Mouse (Mus musculus) small intestine, adult 2 months (tissue): Measurements from ENCODE around the gene Lrsam1. TPM values are rescaled to one million over a fixed set of nuclear protein-coding genes. Genes with fewer than 3 reads are reported as not detected.

ENCODE experiments used
- H3K27ac ChIP-seq: fragments of 200-500 bp; 2 replicates; pipeline ENCODE4 v1.5.1; 2012; ENCODE audit warnings: low read depth, low read length, control low read depth, inconsistent platforms; ENCODE audit not compliant: insufficient read depth
- H3K27me3 ChIP-seq: fragments of 200-500 bp; 2 replicates; pipeline ENCODE4 v1.6.1; 2012; ENCODE audit warnings: mild to moderate bottlenecking, moderate library complexity, low read length, inconsistent platforms; ENCODE audit not compliant: control insufficient read depth, insufficient read depth
- H3K36me3 ChIP-seq: fragments of 200-500 bp; 2 replicates; pipeline ENCODE4 v1.6.1; 2012; ENCODE audit warnings: mild to moderate bottlenecking, low read length, control low read depth, inconsistent platforms; ENCODE audit not compliant: control insufficient read depth, insufficient read depth
- H3K4me1 ChIP-seq: fragments of 200-500 bp; 2 replicates; pipeline ENCODE4 v1.6.1; 2012; ENCODE audit warnings: low read length, inconsistent platforms, mixed read lengths; ENCODE audit not compliant: control insufficient read depth, insufficient read depth, insufficient read length
- H3K4me3 ChIP-seq: fragments of 200-500 bp; 2 replicates; pipeline ENCODE4 v1.5.1; 2012; ENCODE audit warnings: low read depth, mild to moderate bottlenecking, control low read depth, inconsistent platforms, low read length, moderate library complexity
- CTCF ChIP-seq: fragments of 200-500 bp; IDR thresholded peaks from 2 replicates; pipeline ENCODE4 v1.5.1; 2012; ENCODE audit warnings: low read depth, mild to moderate bottlenecking, control low read depth, inconsistent platforms, low read length, moderate library complexity, mixed read lengths; ENCODE audit not compliant: insufficient replicate concordance, insufficient read length; ENCODE audit errors: extremely low read depth
- POLR2A ChIP-seq: fragments of 200-500 bp; IDR thresholded peaks from 2 replicates; pipeline ENCODE4 v1.6.1; 2012; ENCODE audit warnings: low read depth, mild to moderate bottlenecking, control low read depth, inconsistent platforms, low read length, moderate library complexity
- WGBS: fragments of 180-500 bp; shearing (Covaris S2); methylation state at CpG from one replicate; pipeline ENCODE4 v1.1.7; 2018; 5-methylcytosine and 5-hydroxymethylcytosine counted together
- polyA plus RNA-seq: library from polyadenylated mRNA; depleted of rRNA; stranded (reverse); fragments of >200 nt; gene quantifications from 2 replicates; pipeline ENCODE4 v1.2.3, GENCODE M21; 2012

Gene Lrsam1
- polyA plus RNA-seq, 1 experiment: 12.0 TPM

DNA sequence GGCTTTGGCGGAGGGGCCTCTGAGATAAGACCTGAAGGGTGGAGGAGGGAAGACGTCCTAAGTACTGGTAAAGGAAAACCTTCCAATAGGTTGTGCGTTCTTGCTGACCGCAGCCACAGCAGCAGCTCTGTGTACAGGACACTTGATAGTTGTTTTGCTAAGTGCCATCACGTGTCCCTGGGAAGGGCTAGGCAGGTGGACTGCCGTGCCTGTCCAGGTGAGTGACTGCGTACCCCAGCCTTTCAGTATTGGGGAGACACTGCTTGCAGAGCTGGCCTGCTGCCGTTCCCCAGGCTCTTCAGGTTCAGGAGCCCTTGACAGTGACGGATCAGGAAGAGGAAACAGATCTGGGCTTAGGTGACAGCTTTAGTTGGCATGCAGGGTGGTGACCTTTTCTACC is 70.1 kb downstream of the Lrsam1 start:
- WGBS: 46% methylated on average over 9 of the region's 9 CpGs
- no peak overlapping the region for H3K4me3 ChIP-seq
- no peaks in the 10 kb centered on the region for H3K27me3 ChIP-seq
- H3K27ac ChIP-seq: no peak overlapping the region
- TF ChIP-seq POLR2A: no peak
- no peak for TF ChIP-seq CTCF
- H3K4me1 ChIP-seq: peaks cover 21% of the 10 kb centered on the region
- H3K36me3 ChIP-seq: no peaks in the 10 kb centered on the region

GRCm38 (mm10) chr2:32890280-32890679 is 71.1 kb downstream of the Lrsam1 start:
- WGBS: 72% methylated on average over 3 of the region's 3 CpGs
- H3K27me3 ChIP-seq: no peaks in the 10 kb centered on the region
- H3K4me3 ChIP-seq: no peak overlapping the region
- H3K36me3 ChIP-seq: no peaks in the 10 kb centered on the region
- no peak overlapping the region for H3K27ac ChIP-seq
- TF ChIP-seq CTCF (no peak), POLR2A (no peak)
- H3K4me1 ChIP-seq: peaks cover 18% of the 10 kb centered on the region

GRCm38 (mm10) chr2:32888551-32888950 is 72.9 kb downstream of the Lrsam1 start:
- 62% methylated on average over 3 of the region's 3 CpGs for WGBS
- H3K36me3 ChIP-seq: no peaks in the 10 kb centered on the region
- H3K4me1 ChIP-seq: peaks cover 9% of the 10 kb centered on the region
- H3K27ac ChIP-seq: no peak overlapping the region
- TF ChIP-seq CTCF (no peak), POLR2A (no peak)
- H3K27me3 ChIP-seq: no peaks in the 10 kb centered on the region
- no peak overlapping the region for H3K4me3 ChIP-seq

GRCm38 (mm10) chr2:32888029-32888428 is 73.4 kb downstream of the Lrsam1 start:
- TF ChIP-seq CTCF: no peak
- H3K4me3 ChIP-seq: no peak overlapping the region
- H3K36me3 ChIP-seq: no peaks in the 10 kb centered on the region
- H3K27me3 ChIP-seq: no peaks in the 10 kb centered on the region
- WGBS: 65% methylated on average over 9 of the region's 9 CpGs
- peaks cover 7% of the 10 kb centered on the region for H3K4me1 ChIP-seq
- no peak overlapping the region for H3K27ac ChIP-seq

DNA sequence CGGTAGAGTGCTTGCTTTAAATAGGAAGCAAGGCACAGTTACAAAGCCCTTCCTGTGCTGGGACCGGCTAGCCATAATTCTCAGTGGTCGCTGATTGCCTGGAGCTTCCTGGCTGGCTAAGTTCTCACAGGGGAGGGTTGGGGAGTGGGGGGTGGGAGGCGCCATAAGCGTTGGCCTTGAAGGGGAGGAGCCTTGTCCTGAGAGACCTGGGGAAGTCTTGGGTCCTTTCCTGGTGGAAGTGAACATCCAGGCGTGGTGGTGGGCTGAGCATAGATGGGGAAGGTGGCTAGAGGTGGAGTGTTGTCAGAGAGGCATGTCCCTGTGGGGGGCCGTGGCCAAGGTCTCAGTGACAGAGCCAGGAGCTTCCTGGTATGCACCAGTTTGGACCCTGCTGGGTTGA is 76.7 kb downstream of the Lrsam1 start:
- no peaks in the 10 kb centered on the region for H3K27me3 ChIP-seq
- H3K36me3 ChIP-seq: no peaks in the 10 kb centered on the region
- no peak for TF ChIP-seq CTCF
- H3K4me1 ChIP-seq: peaks cover 13% of the 10 kb centered on the region
- 68% methylated on average over 7 of the region's 7 CpGs for WGBS
- no peak overlapping the region for H3K27ac ChIP-seq
- no peak overlapping the region for H3K4me3 ChIP-seq

DNA sequence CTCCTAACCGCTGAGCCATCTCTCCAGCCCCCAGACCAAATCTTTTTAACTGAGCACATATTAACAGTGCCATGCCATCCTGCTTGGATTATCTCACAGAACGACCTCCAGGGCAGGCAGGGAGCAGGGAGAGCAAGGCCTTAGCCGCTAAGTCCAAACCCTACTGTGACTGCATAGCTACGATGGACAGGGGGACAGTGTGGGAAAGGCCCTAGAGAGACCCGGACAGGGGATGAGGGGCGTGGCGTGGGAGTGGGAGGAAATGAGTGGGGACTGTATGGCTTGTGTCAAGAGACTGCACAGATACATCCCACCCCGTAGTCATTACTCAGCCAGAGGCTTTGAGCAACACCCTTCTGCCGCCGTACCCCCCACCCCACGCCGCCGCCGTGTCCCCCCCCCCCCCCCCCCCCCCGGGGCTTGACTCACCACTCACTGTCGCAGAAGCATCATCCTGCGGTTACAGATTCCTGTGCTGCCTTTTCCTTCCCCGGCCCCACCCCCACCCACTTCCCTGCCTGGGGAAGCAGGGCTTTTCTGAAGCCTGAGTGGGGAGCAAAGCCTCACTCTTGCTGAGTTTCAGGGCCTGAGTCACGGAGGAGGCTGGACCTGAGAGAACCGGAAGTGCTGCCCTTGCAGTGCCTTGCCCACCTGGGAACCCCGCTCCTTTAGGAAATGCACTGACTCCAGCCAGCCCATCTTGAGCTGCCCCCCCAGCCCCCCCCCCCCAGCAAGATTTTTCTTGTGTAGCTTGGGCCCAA is 79.0 kb downstream of the Lrsam1 start:
- Histone ChIP-seq H3K4me1 (peaks cover 21% of the 10 kb centered on the region), H3K27ac (peak overlapping the region; percentile 70), H3K27me3 (no peaks in the 10 kb centered on the region), H3K36me3 (no peaks in the 10 kb centered on the region), H3K4me3 (peak overlapping the region; percentile 28)
- no peak for TF ChIP-seq POLR2A
- TF ChIP-seq CTCF: no peak
- WGBS: 34% methylated on average over 21 of the region's 21 CpGs

DNA sequence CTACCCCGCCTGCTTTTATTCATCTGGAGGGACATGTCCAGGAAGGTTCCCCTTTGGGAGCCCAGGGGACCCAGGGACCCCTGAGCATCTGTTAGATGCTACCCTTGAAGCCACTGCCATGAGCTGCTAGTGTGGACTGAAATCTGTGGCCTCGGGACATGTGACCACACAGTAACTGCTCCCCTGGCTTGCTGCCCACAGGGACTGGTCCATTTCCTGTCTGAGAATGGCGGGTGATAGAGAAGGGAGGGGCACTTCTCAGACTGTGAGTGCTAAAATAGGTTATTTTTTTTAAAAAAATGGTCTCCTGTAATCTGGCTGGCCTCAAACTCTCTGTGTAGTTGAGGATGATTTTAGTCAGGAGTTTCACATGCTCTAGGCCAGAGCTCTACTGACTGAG is 79.7 kb downstream of the Lrsam1 start:
- 14% methylated on average over 3 of the region's 3 CpGs for WGBS

More for the DNA sequence above, 79.7 kb downstream of the Lrsam1 start:
- H3K36me3 ChIP-seq: no peaks in the 10 kb centered on the region
- H3K27me3 ChIP-seq: no peaks in the 10 kb centered on the region
- no peak for TF ChIP-seq CTCF
- TF ChIP-seq POLR2A: no peak
- peak overlapping the region; percentile 14; the same call in 1 of the 2 replicates for H3K27ac ChIP-seq
- H3K4me3 ChIP-seq: no peak overlapping the region
- peaks cover 26% of the 10 kb centered on the region for H3K4me1 ChIP-seq
